Mouse (Mus musculus) olfactory bulb, adult 2 months (tissue): ENCODE measurements at regions not wholly inside any gene's neighbourhood (a gene's known extent, or its start where the extent isn't known, plus 50 kb on each side); places are given as distances from the start of the nearest gene placed in this dataset.

Source experiments
- CTCF ChIP-seq: fragments of 200-500 bp; IDR thresholded peaks from 2 replicates; pipeline ENCODE4 v1.5.1; 2012; ENCODE audit warnings: low read depth, mild to moderate bottlenecking, low read length, moderate library complexity; ENCODE audit not compliant: insufficient read depth
- POLR2A ChIP-seq: fragments of 200-500 bp; IDR thresholded peaks from 2 replicates; pipeline ENCODE4 v1.6.1; 2012; ENCODE audit warnings: mild to moderate bottlenecking, low read depth, low read length, moderate library complexity; ENCODE audit not compliant: insufficient read depth

DNA sequence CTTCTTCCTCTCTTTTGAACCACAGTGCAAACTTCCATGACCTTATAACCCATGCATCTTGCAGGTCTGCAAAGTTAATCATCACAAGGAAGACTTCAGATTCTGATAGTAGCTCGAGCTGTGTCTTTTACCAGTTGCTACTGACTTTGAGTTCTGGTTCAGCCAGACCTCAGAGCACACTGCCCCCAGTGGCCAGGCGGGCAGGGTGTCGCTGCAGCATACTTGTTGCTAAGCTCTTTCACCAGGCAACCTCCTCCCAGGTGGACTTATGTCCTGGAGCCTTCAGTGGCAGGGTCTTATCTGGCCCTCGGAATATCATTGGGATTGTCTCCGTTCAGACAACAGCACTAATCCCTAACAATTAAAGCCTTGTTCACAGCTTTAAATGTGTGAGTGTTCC lies 146.7 kb upstream of the Trpc7 start:
- TF ChIP-seq POLR2A (no peak), CTCF (no peak)
